Mouse (Mus musculus): ENCODE data around the gene Clybl.
A peak's percentile ranks its signal among the peaks of the same experiment; 100 is the strongest.

The Clybl gene

DNA sequence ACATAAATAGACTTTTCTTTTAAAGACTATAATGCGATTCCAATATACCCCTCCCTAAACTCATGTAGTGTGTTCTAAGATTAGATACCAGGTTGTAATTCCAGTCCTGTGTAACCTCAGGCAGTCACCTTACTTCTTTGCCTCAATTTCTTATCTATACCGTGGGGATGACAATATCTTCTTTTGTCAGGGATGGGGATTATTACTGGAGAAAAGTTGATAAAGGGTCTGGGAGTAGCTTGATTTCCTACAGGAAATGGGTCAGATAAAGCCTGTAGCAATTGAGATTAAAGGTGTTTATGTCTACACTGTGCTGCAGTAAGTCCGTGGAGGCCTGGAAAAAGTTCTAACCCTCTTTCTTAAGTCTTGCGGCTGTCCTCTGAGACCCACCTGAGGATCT lies 131.8 kb downstream of the Clybl start:
- no peak for DNase-seq

DNA sequence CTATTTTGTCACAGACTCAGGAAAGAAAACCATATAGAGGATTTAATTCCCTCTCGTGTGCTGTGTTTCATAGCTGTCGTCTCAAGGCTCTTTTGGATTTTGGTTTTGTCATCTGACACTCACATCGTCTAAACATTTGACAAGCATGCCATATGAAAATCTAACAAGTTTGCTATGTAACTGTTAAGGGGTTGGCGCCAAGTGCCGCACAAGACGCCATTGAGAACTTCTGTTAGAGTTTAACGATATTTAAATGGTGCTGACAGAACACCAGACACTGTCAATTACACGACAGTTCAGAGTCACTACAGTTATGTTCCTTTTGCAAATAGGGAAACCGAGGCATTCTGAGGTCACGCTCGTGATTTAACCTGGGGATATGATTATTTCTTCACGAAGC lies 134.2 kb downstream of the Clybl start:
- DNase-seq = no peak

DNA sequence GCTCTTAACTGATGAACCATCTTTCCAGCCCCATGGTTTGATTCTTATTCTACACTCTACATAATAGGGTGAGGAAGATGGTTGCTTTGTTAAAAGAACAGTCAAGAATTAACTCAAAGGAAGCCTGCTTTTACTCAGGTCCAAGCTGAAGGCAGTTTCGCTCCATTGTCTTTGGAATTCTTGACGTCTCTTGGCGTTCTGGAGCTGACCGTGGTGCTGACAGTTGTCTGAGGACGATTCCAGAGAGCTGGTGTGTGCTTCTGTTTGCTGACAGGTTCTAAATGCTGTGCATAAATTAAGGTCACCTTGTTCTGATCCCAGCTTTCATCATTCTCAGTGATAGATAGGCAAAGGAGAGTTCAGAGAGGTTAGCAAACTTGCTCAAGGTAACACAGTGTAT lies 140.6 kb downstream of the Clybl start:
- no peak for DNase-seq

DNA sequence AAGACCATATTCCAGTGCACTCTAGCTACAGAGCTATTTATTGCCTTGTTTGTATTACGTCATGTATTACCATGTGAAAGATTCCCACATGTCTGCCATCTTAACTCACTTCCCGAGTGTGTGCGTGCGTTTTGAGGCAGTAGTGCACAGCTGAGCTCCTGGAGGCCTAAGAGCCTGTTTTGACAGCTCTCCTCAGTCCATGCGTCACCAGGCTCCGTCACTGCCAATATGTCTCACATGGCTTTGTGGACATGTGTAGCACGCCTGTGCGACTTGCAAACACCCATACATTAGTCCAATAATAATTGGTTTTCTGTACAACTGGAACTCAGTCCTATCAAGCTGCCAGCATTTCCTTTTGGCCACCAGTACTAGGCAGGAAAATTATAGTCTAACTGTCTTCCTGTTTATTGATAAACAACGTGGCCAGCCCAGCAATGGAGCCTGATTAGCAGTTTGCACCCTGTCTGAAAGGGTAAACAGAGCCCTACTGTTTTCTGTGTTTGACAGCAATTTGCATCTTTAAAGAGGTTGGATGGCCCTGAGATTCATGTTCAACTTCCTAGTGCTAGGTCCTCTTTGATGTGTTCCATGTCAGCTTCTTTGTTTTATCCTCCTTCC lies 142.4 kb downstream of the Clybl start:
- no peak for DNase-seq

DNA sequence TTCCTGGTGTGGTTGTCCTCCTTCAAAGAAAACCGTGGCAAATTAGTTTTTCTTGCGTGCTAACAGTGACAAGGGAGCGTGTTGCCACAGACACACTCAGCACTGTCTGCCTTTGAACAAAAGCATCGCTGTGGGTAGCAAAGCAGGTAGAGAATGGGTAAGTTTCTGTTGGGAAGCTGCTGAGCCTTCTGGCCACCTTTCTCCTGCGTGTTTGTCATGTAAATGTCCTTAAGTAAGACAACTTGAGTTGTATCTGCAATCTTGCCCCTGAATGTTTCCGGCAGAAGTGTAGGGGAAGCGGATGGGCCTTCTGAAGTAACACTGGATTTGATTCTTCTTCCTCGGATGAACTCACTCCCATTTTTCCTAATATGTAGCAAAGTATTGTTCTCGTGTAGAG lies 148.6 kb downstream of the Clybl start:
- DNase-seq = no peak

DNA sequence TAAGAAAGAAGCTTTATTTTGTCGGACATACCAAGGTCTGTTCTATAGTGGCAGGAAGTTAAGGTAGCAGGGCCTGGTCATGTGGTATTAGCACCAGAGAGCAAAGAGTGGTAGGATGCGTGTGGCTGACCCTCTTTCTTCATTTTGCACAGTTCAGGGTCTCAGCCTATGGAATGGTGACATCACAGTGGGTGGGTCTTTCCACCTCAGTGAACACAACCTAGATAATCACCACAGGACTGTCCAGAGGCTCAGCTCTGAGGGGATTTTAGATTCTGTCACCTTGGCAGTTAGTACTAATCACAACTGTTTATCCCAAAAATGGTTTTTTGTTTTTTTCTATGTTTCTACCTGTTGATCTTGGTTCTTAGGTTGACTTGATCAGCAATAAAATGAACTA lies 149.2 kb downstream of the Clybl start:
- no peak for DNase-seq

DNA sequence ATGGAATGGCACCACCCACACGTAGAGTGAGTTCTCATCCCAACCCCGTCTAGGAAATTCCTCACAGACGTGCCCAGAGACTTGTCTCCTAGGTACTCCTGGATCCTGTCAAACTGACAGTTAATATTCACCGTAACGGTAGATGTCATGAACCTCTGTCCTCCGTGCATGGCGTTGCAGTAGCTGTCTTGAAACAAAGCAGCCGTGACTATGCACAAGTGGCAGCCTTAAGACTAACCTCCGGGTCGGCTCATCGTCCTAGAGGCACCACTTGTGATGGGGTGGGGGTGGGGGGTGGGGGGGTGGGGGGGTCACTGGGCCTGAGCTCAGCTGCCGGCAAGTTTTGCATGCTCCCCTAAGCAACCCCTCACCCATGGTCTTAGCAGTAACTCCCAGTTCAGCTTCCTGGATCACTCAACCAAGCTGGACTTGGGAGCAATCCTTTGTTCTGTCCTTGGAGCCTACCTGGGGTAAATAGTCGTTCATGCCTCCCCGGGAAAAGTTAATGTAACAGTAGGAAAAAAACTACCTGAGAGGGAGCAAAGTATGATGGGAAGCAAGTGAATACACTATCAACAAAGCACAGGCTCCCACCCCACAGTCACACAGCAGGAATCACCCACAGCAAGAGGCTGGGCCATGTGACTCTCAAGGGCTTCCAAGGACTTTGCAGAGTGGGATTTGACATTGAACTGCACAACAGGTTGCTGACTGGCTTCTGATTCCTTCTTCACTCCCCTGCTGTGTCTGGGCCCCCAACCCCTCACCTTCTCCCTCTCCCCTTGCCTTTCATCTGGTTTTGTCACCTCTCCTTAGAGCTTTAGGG lies 150.3 kb downstream of the Clybl start:
- no peak for DNase-seq

DNA sequence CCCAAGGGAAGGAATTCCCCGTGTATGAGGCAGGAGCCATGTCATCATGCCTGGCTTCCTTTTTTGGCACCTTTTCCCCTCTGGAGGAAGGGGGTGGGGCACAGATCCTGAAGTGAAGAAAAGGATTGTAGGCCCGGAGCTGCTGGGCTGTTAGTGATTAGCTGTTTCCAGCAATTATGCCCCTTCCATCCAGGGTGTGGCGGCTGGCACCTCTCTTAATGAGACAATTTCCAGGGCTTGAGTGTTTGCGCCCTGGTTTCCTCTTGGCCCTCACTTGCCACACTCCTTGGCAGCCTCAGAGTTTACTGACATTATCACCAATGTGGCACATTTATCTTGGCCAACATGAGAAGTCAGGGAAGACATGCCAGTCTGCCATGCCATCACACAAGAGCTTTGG lies 155.5 kb downstream of the Clybl start:
- peak; percentile 66 for DNase-seq

DNA sequence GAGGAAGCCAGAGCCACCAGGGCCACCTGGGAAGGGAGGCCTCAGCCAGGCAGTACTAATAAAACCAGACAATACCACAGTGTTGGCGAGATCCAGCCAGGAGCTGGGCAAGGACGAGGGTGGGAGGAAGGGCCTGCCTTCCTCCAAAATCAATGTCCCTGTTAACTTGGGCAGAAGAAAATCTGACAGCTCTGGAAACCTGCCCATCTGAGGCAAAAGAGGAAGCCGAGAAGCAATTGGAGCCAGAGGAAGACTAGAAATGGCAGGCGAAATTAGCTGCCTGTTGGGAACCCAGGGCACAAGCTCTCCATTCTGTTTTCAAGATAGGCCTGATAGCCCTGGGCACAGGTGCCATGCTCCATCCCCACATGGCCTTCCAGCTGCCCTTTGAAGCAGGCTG lies 157.3 kb downstream of the Clybl start:
- DNase-seq = peak; percentile 97

DNA sequence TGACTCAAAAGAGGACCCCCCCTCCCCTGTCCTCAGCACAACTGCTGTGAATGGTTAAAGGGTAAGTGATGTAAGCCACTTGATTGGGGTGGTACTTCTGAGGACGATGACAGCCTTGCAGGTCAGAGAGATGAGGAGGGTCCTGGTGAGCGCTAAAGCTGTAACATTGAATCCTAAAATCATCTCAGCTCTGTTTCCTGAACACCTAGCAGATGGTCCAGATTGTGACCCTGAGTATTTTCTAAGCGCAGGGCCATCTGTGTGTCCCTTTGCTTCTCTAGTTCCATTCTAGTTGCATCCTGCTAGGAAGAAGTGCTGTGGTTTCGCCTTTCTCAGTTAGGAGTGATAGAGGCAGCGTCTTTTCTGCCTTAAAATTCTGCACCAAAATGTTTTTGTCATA lies 158.6 kb downstream of the Clybl start:
- peak; percentile 72 for DNase-seq

DNA sequence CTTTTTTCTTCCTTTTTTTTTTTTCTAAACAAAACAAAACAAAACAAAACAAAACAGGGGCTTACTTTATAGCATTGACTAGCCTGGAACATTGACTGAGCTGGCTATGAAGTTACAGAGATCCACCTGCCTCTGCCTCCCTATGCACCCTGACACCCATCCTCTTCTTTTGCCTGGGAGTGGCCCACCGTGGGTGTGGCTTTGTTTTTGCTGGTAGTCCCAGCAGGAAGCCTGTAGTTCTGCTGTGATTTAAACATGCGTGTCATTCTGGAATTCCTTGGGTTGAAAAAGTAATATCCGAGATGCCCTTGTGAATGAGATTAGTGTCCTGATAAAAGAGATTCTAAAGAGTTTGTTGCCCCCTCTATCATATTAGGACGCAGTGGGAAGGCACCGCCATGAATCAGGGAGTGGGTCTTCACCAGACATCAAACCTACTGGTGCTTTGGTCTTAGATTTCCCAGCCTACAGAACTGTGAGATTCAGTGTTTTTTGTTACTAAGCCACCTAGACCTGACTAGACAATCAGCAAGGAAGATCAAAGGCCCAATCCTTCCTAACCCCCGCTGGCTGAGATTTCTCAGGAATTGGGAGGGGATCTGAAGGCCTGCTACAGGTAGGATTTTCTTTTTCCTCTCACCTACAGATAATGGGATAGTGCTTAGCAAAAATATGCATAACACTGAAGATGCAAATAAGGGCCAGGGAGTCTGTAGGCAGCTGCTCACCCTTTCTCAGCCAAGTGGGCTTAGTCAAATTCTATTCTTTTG lies 160.3 kb downstream of the Clybl start:
- peak; percentile 18 for DNase-seq

DNA sequence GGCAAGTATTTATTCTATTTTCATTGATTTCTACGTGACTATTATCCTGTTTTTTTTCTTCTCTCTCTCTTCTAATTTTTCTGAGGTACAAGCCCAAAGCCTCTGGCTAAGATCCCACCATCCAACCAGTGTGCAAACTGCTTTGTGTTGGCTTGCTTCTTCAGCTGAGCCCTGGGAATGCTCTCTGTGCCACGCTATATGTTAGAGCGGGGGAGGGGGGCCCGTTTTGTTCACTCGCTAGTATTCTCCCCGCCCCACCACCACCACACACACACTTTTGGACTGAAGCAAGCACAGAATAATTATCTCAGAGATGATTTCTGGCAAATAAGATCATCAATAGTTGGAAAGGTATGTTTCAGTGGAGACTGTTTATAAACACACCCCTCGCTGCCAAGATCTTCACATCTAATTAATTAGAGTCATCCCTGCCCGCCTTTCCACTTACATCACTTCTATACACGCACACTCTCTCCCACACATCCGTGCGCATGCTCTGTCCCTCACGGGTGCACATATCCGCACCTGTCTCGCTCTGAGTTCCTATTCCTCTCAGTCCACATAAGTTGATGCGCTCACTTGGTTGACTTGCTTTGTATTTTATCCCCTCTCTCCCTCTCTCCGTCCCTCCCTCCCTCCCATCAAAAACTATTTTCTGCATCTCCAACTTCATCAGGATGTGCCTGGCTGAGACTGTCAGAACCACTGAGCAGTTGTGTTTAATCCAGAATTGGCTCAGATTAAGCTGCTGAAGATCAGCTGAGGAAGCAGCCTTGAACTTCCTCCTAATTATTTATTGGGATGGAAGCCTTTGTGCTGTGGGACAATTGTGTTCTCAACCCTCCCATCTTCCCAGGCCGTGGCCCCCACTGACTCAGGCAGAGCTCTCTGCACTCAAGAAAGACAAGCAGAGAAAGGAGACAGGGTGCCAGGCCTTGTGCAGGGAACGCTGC lies 163.0 kb downstream of the Clybl start:
- DNase-seq = peak; percentile 36

DNA sequence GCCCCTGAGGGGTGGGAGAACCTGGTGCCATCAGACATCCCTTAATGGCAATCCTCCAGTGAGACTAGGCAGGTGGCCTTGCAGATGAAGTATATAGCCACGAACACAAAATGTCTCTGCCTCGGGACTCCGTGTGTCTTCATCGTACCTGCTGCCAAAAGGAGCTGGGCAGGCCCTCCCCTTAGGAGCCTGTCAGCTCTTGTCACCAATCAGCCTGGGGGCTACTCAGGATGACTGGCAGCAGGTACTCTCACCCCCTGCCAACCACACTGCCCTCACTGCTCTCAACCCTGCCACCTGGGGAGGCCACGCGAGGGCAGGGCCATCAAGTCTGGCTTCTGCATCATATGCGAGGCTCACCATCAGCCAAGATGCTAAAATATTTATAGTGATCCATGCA lies 166.6 kb downstream of the Clybl start:
- DNase-seq = no peak

DNA sequence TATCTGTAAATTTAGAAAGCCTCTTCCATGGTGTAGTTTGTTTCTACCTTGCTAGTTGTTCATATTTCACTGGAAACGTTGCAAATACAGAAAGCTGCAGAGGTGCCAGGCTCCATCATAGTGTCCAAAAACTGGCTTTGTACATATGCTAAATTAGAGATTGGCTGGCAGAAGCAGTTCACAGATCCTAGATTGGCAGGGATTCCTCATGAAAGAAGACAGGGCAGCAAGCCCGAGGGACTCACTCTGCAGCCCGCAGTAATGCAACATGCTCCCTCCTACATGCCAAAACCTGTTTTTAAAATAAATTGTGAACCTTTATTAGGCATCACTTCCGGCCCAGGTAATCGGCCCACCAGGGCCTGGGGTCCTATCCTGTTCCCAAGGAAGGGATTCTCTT lies 167.8 kb downstream of the Clybl start:
- DNase-seq = peak; percentile 89

DNA sequence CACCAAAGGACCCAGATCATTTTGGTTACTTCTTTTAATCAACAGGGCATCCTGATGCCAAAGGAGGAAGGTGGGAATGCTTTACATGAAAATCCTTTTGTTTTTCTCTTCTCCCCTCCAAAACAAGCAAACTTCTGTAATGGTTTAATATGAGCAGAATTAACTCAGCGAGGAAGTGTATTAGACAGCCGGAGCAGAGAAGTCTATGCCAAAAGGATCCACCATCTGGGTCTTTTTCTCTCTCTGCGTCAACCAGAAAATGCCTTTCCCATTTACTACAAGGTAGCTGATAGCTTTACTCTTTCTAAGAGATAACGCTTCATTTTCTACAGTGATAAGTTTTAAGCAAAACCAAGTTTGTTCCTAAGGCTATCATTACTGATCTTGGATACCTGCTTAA lies 168.3 kb downstream of the Clybl start:
- DNase-seq = no peak

DNA sequence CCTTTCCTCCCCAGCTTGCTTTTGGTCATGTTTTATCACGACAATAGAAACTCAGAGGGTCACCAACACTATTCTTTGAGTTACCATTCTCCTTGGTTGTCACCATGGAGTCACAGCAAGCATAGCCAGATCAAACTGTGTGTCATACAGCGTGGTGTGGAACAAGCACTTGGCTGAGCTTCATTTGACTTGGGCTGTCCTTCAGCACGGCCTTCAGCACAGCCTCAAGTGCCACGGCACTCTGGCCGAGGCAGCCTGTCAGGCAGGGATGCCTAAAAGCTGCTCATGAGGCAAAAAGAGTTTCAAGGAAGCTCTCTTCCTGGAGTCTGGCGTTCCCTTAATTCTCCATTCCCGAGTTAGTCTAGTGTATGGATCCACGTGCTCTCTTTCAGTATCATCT lies 169.3 kb downstream of the Clybl start:
- DNase-seq = no peak

DNA sequence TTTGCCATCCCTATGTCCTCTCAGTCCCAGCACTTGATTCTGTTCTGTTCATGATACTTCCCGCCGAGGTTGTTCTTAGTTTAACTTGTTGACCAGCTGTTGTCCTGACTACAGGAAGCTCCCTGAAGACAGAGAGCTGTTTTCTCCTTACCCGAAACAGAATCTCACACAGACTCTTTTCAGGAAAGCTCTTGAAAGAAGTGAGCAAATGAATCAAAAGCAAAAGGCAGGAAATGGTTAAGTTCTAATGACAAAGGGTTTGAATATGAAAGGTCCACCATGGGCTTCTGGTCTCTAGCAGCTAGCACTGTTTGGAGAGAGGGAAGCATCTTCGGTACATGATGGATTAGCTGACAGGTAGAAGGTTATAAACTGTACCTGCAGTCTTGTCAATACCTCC lies 175.8 kb downstream of the Clybl start:
- no peak for DNase-seq

DNA sequence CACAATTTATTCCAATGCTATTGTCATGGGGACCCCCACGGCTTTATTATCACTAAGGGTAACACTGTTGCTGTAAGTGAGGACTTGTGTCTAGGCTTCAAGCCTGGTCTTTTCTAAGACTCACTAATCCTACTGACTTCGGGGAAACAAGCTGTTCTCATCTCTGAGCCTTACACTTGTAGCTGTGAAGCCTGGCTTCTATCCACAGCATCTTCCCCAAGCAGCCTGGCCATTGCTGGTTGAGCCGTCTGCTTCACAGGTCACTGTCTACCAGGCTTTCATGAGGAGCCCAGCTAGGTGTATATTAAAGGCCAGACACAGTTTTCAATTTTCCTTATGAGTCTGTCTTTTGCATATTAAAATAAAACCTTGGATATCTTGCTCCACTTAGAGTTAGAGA lies 177.1 kb downstream of the Clybl start:
- DNase-seq = peak; percentile 32

DNA sequence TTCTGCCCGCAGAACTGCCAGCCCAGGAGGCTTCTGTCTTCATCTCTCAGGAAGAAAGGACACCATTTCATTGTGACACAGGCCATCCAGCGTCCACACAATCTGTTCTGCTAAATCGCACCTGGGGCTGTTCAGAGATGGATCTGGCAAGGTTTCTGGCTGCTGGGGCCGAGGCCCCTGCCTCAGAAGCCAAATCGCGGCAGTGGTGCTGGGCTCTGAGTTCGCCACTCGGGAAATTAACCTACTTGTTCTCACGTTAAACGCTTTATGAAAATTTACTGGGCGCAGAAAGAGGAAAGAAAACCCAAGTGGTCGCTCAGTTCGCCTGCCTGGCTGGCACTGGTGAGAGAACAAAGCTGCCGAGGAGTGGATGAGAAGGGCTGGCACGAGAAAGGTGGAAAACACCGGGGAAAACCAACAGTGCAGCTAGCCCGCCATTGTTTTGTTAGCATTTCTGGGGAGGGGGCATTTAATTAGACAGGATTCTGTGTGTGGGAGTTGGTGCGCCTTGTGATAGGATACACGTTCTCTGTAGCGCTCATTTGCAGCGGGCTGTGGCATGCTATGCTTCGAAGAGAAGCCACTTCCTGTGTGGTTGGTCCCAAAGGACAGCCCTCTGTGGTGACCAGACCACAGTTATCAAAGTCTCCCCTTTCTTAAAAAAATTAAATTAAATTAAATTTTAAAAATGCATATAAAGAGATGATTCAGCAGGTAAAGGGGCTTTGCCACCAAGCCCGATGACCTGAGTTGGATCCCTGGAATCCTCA lies 177.8 kb downstream of the Clybl start:
- DNase-seq = peak; percentile 39

DNA sequence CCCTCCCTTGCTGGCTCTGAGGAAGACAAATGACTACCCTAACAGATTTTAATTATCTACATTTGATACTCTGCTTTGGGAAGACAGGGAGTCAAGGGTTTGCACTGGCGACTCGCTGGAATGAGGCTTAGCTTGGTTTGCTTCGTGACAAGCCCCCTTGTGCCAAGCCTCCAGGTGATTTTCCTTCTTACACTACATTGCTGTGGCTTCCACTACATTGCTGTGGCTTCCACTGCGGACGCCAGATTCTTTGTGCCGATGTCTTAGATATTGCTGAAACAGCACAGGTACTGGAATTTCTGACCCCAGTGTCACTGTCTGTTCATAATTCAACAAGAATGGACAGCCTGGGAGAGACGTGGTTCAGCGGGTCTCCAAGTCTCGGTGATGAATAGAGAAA lies 180.3 kb downstream of the Clybl start:
- DNase-seq = no peak

DNA sequence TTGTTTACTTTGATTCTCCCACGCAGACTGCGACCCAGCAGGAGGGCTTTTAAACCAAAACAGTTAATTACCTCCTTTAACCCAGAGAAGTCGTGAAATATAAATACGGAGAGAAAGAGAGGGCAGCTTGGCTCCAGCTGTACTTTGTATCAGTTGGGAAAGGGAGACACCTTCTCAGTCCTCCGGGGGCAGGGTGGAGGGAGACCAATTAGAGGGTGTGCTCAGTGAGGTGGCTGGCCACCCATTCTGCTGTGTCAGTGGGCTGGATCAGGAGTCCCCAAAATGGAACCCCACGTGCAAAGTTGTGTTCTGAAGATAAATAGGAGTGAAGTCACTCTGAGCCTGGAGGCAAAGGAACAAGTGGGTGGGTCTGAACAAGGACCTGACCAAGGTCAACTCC lies 181.7 kb downstream of the Clybl start:
- DNase-seq = no peak

DNA sequence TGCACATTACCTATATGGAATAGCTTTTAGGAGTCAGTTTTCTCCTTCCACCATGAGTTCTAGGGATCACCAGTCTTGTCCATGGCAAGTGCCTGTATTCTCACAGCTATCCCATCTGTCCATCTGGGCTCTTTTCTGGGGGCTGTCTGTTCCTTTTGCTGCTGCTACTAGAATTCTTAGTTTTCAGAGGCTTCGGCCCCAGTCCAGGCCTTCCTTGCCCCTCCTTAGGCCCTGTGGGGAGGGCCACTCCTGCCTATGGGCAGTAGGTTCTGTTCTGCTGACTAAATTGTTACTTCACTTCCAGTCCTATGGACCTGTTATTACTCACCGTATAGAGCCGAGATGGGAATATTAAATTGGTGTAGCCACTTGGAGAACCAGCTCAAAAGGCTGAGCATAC lies 182.5 kb downstream of the Clybl start:
- DNase-seq = no peak

All from cerebellum, adult 9-10 months (tissue).